Mouse (Mus musculus) layer of hippocampus, adult 11-12 months (tissue): ENCODE results near the gene Edn2.

Experiments
- DNase-seq: peaks from one replicate; pipeline ENCODE4 v3.0.0; 2022; ENCODE audit warnings: low spot score

Edn2 gene

GRCm38 (mm10) chr4:120153736-120154135 lies 7.3 kb upstream of the Edn2 start:
- DNase-seq = no peak

DNA sequence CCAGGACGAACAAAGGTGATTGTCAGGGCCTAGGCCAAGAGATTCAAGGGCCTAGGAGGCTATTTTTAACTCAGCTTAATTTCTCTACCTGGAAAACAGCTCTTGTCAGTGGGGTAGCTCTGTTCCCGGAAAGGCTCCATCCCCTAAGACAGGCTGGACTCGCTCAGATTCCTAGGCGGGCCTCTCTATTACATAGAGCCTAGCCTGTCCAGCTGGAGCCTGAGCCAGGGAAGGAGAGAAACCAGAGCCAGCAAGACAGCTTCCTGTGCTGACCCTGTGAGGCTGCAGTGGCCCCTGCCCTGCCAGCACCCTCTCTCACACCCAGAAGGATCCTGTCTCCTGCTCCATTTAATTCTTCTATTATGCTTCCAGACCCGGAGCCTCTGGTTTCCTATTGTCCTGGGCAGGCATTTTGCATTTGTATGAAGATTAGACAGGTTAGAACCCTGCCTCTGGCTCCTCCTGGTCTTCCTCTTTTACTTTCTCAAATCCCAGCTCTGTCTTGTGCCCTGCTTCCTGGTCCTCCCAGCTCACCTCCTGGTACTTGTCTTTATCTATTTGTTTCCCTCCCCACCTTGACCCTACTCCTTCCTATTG lies 2.2 kb upstream of the Edn2 start:
- no peak for DNase-seq

DNA sequence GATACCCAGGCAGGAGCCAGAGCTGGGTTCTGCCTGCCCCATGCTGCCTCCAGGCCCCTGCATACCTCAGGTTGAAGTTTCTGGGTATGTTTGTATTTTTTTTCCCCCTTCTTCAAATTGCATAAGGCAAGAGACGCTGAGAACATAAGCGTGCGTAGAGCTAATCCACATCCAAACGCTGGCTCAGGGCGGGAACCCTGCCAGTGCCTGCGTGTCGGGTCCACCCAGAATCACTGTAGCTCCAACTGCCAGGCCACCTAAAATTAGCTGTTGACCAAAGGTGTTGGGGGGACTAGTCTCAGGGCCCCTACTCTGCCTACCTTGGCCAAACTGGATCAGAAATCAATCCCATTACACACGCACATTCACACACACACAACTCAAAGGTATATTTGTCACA lies 1.6 kb downstream of the Edn2 start:
- no peak for DNase-seq

- peak; percentile 57 for DNase-seq
These were observed 2.2 kb downstream of the Edn2 start for GRCm38 (mm10) chr4:120163242-120163641.

GRCm38 (mm10) chr4:120164316-120164715 lies 3.3 kb downstream of the Edn2 start:
- no peak for DNase-seq

GRCm38 (mm10) chr4:120167778-120168177 lies 6.8 kb downstream of the Edn2 start:
- DNase-seq = no peak

DNA sequence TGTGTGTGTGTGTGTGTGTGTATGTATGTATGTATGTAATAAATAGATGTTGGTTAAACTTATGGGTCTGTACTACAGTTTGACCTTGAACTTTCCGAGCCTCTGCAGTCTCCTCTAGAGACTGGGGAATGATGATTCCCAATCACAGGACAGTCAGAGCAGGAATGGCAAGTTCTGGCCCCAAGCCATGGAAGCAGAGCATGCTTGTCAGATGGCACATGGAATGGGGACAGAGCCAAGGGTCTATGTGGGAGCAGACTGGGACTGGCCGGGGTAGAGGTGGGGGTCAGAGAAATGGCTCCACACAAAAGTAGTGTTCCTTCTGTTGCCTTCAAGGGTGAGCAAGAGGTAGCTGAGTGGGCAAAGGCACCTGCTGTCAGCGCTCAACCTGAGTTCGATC lies 7.3 kb downstream of the Edn2 start:
- no peak for DNase-seq

DNA sequence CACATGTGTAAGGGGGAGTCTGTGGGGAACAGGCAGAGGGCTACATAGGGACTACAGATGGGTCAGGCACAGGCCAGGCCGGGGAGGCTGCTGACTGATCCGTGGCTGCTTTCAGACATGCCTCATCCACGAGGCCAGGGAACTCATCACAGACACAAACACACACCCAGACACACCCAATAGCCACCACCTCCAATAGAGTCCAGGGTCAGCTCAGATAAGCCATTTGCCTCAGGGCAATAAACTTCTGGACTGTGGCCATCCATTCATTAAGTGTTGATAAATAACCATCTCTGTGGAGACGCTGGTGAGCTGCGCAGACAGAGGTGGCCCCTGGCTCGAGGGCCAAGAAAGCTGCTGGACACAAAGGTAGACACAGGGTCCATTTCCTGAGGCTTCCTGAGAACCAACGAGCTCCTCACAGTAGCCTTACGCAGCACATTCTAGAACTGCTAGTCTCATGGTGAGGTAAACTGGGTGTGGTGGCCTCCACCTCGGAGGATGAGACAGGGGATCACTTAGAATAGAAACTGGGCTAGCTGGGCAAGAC lies 9.5 kb downstream of the Edn2 start:
- DNase-seq = no peak

DNA sequence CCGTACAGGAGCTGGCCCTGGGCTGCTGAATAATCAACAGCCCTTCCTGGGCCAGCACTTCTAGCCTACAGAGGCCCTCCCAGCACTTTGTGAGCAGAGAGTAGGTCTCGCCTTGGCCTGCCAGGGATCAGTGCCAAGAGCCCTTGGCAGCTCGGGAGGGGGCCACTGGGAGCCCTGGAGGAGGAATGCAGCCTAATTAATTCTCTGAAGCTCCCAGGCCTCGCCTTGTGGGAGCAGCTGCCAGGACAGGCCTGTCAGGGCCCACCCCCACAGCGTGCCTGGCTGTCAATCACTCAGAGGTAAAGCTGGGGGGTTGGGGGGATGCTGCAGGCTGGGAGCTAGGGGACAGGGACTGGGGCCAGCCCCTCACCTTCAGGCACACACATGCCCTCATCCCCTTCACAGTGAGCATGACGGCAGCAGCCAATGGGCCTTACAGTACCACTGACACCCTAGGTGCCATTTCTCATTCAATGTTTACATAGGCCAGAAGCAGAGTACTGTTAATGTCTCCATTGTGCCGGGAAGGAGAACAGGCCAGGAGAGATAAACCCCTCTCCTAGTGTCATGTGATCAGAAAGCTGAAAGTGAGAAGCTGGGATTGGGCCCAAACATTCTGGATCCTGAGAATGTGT lies 11.2 kb downstream of the Edn2 start:
- peak; percentile 27 for DNase-seq

DNA sequence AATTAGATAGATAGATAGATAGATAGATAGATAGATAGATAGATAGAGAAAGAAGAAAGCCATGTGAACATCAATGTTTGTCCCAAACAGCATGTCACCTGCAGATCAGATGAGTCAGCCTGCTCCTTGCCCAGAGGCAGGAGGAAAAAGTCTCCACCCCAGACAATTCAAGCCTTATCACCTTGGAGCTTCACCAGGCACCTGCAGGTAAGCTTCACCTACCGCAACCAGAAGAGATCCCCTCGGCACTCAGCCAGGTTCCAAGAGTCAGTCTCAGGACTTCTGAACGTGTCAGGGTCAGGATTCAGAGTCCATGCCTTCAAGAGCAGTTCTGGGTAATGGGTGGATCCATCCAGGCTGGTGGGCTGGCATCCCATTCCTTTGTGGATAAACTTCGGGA lies 18.1 kb downstream of the Edn2 start:
- no peak for DNase-seq

GRCm38 (mm10) chr4:120180535-120180934 lies 19.5 kb downstream of the Edn2 start:
- DNase-seq = no peak

GRCm38 (mm10) chr4:120184374-120184991 lies 23.5 kb downstream of the Edn2 start:
- DNase-seq = no peak

- no peak for DNase-seq
These were observed 25.4 kb downstream of the Edn2 start for GRCm38 (mm10) chr4:120186441-120186840.

- DNase-seq = no peak
These were observed 25.9 kb downstream of the Edn2 start for GRCm38 (mm10) chr4:120186934-120187333.

DNA sequence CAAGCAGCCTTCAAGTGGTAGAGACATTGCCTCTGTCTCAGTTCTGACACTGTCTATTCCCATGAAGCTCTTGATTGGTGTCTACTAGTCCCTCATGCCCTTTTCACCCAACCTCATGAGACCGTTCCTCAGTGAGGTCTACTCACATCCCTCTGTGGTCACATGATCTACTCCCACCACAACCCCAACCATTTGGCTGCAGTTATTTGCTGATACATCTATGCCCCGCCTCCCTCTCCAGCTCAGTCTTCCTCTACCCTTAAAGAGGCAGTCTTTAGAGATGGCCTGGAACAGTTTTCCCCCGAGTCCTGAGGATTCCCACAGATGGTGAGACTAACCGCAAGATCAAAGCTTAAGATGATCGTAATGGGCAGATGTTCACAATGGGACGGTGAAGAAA lies 27.2 kb downstream of the Edn2 start:
- no peak for DNase-seq

GRCm38 (mm10) chr4:120188651-120189161 lies 27.7 kb downstream of the Edn2 start:
- peak; percentile 75 for DNase-seq

DNA sequence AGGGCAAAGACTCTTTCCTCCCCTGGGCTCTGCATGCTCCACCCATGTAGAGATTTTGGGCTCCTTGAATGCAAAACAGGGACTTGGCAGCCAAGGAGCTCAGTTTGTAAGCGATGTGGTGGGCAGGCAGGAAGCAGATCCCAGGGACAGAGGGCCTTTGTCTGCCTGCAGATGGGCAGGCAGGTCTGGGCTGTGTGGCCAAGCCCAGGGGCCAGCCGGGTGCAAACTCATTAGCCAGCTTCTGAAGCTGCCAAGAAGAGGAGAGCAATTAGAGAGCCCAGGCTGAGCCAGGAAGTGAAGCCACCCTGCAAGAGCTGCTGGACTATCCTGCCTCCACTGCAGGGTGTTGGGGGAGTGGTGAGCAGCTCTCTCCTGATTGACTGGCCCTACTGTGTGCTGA lies 28.9 kb downstream of the Edn2 start:
- peak; percentile 58 for DNase-seq

DNA sequence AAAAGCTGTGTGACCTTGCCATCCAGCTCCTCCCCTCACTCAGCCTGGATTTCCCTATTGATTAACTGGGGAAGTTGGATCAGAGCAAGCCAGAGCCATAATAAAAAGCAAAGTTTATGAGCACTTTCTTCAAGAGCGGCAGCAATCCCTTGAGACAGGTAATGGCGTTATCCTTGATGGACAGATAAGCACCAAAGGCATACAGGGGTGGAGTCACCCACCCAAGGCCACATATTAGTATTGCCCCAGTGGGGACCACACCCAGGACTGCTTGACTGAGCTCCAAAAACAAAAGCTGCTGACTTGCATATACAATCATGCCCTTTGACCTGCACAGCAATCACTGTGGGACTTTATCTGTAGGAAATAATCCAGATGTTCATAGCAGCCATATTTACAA lies 31.0 kb downstream of the Edn2 start:
- no peak for DNase-seq

GRCm38 (mm10) chr4:120194026-120194425 lies 33.0 kb downstream of the Edn2 start:
- DNase-seq = no peak

GRCm38 (mm10) chr4:120194965-120195364 lies 34.0 kb downstream of the Edn2 start:
- no peak for DNase-seq

DNA sequence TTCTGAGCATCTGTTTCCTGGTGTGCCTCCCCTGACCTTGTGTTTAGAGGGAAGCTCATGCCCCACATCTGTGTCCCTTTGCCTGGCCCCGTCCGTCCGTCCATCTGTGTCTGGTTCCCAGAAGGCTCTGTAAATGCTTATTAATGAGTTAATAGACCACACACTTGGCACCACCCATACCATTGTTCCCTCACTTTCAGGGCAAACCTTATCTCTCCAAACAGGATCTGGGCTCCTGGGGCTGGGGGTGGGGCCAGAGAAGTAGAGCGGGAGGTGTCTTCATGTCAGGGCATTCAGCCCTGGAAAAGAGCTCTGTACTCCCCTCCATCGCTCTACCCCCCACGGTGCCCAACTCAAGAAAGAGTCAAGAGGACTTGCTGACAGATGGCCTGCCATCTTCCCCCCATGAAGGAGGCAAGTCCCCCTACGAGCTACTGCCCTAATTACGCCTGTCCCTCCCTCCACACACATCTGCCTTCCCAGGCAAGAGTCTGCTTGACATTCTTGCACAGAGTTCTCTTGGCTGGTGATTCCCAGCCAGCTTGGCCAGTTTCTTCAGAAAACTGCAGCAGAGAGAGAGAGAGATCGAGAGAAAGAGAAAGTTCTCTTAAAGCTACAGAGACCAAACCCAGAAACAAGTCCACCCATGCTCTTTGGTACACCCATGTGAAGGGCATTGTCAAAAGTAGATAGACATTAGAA lies 38.3 kb downstream of the Edn2 start:
- no peak for DNase-seq

DNA sequence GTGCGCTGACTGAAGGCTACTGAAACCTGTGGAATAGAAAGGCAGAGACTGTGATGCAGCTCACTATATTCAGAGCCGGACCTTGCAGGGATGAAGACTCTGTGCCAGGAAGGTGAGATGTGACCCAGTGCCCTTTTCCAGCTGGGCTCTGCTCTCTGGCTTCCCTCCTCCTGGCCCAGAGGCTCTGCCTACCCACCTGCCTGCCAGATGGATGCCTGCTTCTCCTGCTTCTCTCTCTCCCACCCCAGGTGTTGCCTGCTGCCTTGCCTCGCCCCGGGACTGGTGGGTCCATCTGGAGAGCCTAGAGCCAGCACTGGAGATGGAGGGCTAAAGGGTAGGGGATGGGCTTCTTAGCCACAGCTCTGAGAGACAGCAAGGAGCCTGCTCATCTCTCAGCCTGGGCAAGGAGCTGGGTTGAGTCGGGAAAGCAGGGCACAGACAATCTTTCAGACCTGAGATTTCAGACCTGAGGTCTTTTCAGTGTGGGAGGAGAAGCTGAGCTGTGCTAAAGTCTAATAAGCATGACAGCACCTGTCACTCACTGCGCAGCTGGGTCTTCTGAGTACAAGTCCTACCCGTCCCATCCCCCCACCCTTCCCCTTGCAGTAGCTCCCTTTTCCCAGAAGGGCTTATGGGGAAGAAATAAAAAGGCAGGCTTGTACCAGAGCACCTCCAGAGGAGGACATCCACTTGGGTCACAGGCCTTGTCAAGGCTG lies 39.7 kb downstream of the Edn2 start:
- DNase-seq = no peak
